Mouse (Mus musculus) hindbrain, embryonic 11.5 days (tissue): ENCODE measurements around the gene Syce3. TPM values are rescaled to one million over a fixed set of nuclear protein-coding genes. Genes with fewer than 3 reads are reported as not detected.

ENCODE experiments used
- ATAC-seq: fragments of 200-750 bp; cut with Nextera tagmentation; 2 replicates; pipeline ENCODE4 v1.8.0; 2017; ENCODE audit warnings: mild to moderate bottlenecking, moderate TSS enrichment, moderate library complexity; ENCODE audit not compliant: low FRiP score
- DNase-seq: peaks from one replicate; pipeline ENCODE4 v3.0.0-alpha.2; 2015; ENCODE audit warnings: low spot score
- H3K27ac ChIP-seq: fragments of 300-500 bp; sonication (generic); 2 replicates; pipeline ENCODE4 v1.5.1; 2014; ENCODE audit warnings: mild to moderate bottlenecking, low read depth, low read length
- H3K27me3 ChIP-seq: fragments of 300-500 bp; sonication (generic); 2 replicates; pipeline ENCODE4 v1.6.1; 2014; ENCODE audit warnings: mild to moderate bottlenecking, low read length, moderate library complexity, mixed read lengths; ENCODE audit not compliant: control insufficient read depth, insufficient read depth
- H3K36me3 ChIP-seq: fragments of 300-500 bp; sonication (generic); 2 replicates; pipeline ENCODE4 v1.6.1; 2014; ENCODE audit warnings: mild to moderate bottlenecking, low read length, moderate library complexity, mixed read lengths; ENCODE audit not compliant: control insufficient read depth, insufficient read depth
- H3K4me1 ChIP-seq: fragments of 300-500 bp; sonication (generic); replicated peaks from 2 replicates; pipeline ENCODE4 v1.6.1; 2014; ENCODE audit warnings: low read length, mixed read lengths; ENCODE audit not compliant: control insufficient read depth, insufficient read depth
- H3K4me2 ChIP-seq: fragments of 300-500 bp; sonication (generic); replicated peaks from 2 replicates; pipeline ENCODE4 v1.6.1; 2014; ENCODE audit warnings: mild to moderate bottlenecking, low read depth, low read length
- H3K4me3 ChIP-seq: fragments of 300-500 bp; sonication (generic); 2 replicates; pipeline ENCODE4 v1.5.1; 2014; ENCODE audit warnings: low read depth, low read length
- H3K9ac ChIP-seq: fragments of 300-500 bp; sonication (generic); 2 replicates; pipeline ENCODE4 v1.6.1; 2014; ENCODE audit warnings: low read depth, low read length
- H3K9me3 ChIP-seq: fragments of 300-500 bp; sonication (generic); 2 replicates; pipeline ENCODE4 v1.6.1; 2016; ENCODE audit warnings: low read length; ENCODE audit not compliant: control insufficient read depth
- WGBS: fragments of 180-500 bp; shearing (Covaris S2); extraction: QIAGEN DNeasy Blood & Tissue Kit; methylation state at CpG from one replicate; pipeline ENCODE4 v1.1.7; 2014; 5-methylcytosine and 5-hydroxymethylcytosine counted together
- polyA plus RNA-seq: library from polyadenylated mRNA; unstranded; fragments of >200 nt; fragmentation: Nextera tagmentation; extraction: Ambion mirVana; gene quantifications from 2 replicates; pipeline ENCODE4 v1.2.1, GENCODE M21; 2014

Gene Syce3
- polyA plus RNA-seq, 1 experiment from 2014 or later: not detected

GRCm38 (mm10) chr15:89373027-89373761 is 37.1 kb downstream of the Syce3 start:
- Histone ChIP-seq H3K9me3 (no peaks in the 10 kb centered on the region), H3K27ac (peak overlapping the region; percentile 89), H3K9ac (peak overlapping the region; percentile 88), H3K4me1 (peaks cover 4% of the 10 kb centered on the region; the same call in 1 of the 2 replicates), H3K4me3 (peak overlapping the region; percentile 65), H3K36me3 (peaks cover 11% of the 10 kb centered on the region; the same call in 1 of the 2 replicates), H3K27me3 (peaks cover 17% of the 10 kb centered on the region), H3K4me2 (peak overlapping the region; percentile 88)
- ATAC-seq (peak; percentile 81), DNase-seq (peak; percentile 85)
- 3% methylated on average over 35 of the region's 35 CpGs for WGBS

DNA sequence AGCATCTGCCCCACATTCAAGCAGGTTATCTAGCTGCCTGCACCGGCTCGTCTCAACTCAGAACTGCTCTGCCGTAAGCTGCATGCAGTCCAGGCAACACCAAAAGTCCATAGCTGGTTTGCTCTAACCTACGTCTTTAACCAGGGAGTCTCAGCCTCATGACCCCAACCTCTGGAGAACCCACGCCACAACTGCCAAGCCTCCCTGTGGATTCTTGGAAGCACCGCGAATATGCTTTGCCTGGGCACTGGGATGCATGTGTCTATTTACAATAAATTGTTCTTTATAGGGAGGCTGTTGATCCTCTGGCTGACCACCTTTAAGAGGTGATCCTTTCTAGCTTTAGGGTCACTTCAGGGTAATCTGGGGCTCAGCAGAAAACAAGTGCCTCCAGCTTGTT is 37.8 kb downstream of the Syce3 start:
- ATAC-seq (no peak), DNase-seq (no peak)
- peaks cover 10% of the 10 kb centered on the region for H3K27me3 ChIP-seq
- H3K4me1 ChIP-seq: peaks cover 4% of the 10 kb centered on the region; the same call in 1 of the 2 replicates
- H3K4me2 ChIP-seq: no peak overlapping the region; the same call in 1 of the 2 replicates
- peak overlapping the region; percentile 65; the same call in 1 of the 2 replicates for H3K4me3 ChIP-seq
- H3K9me3 ChIP-seq: no peaks in the 10 kb centered on the region
- 86% methylated on average over 7 of the region's 7 CpGs for WGBS
- H3K9ac ChIP-seq: peak overlapping the region; percentile 88; the same call in 1 of the 2 replicates
- H3K36me3 ChIP-seq: peaks cover 15% of the 10 kb centered on the region; the same call in 1 of the 2 replicates
- H3K27ac ChIP-seq: no peak overlapping the region

GRCm38 (mm10) chr15:89372068-89372467 is 38.2 kb downstream of the Syce3 start:
- Histone ChIP-seq H3K27ac (no peak overlapping the region), H3K9ac (no peak overlapping the region), H3K4me3 (no peak overlapping the region), H3K27me3 (peaks cover 6% of the 10 kb centered on the region), H3K9me3 (no peaks in the 10 kb centered on the region), H3K4me1 (peaks cover 4% of the 10 kb centered on the region; the same call in 1 of the 2 replicates), H3K4me2 (no peak overlapping the region), H3K36me3 (peaks cover 15% of the 10 kb centered on the region; the same call in 1 of the 2 replicates)
- ATAC-seq (no peak), DNase-seq (no peak)
- 94% methylated on average over 13 of the region's 13 CpGs for WGBS

DNA sequence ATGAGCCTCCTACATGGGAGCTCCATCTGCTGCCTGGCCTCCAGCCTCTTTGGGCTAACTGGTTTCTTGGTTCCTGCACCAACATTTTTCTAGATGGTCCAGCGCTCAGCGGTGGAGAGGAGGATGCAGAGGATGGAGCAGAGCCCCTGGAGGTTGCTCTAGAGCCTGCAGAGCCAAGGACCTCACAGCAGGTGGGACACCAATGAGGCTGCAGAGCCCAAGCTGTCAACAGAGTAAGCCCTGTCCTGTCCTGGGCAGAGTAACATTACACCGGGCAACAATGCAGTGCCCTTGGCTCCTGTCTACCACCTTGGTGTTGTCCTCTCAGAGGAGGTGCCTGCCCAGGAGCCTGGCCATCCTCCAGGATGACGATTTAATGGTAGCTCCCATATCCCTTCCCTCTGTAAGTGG is 45.2 kb downstream of the Syce3 start:
- Histone ChIP-seq H3K27me3 (no peaks in the 10 kb centered on the region), H3K4me3 (no peak overlapping the region), H3K9me3 (no peaks in the 10 kb centered on the region), H3K9ac (no peak overlapping the region), H3K36me3 (peaks cover 20% of the 10 kb centered on the region), H3K4me2 (no peak overlapping the region), H3K4me1 (no peaks in the 10 kb centered on the region), H3K27ac (no peak overlapping the region)
- ATAC-seq (no peak), DNase-seq (no peak)
- 92% methylated on average over 4 of the region's 4 CpGs for whole genome bisulfite sequencing

GRCm38 (mm10) chr15:89363051-89363450 is 47.3 kb downstream of the Syce3 start:
- Histone ChIP-seq H3K4me3 (no peak overlapping the region), H3K4me1 (no peaks in the 10 kb centered on the region), H3K9me3 (no peaks in the 10 kb centered on the region), H3K27me3 (no peaks in the 10 kb centered on the region), H3K9ac (no peak overlapping the region), H3K27ac (no peak overlapping the region), H3K36me3 (peaks cover 13% of the 10 kb centered on the region), H3K4me2 (no peak overlapping the region)
- ATAC-seq (no peak), DNase-seq (no peak)
- 95% methylated on average over 7 of the region's 7 CpGs for WGBS

DNA sequence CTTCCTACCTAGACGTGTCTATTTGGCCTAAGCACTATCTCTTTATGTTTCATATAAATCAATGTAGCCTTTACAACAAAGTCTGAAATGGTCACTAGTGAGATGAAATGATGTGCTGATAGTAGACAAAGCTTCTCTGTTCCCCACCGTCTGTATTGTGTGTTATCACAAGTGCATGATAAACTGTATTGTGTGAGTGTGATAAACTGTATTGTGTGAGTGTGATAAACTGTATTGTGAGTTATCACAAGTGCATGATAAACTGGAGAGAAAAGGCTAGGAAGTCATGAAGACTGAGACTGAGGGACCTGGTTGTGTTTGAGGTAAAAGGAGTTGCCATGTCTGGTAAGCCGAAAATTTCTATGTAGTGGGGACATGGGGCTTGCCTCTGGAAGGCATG is 51.5 kb downstream of the Syce3 start:
- Histone ChIP-seq H3K9ac (no peak overlapping the region), H3K4me2 (no peak overlapping the region), H3K27me3 (no peaks in the 10 kb centered on the region), H3K27ac (no peak overlapping the region), H3K9me3 (no peaks in the 10 kb centered on the region), H3K4me3 (no peak overlapping the region), H3K4me1 (peaks cover 7% of the 10 kb centered on the region; the same call in 1 of the 2 replicates), H3K36me3 (0 out of 2 replicates have a peak, but pooled peaks cover 2% of the 10 kb centered on the region)
- DNase-seq: no peak
- ATAC-seq: no peak
- 92% methylated on average over 3 of the region's 3 CpGs for whole genome bisulfite sequencing

DNA sequence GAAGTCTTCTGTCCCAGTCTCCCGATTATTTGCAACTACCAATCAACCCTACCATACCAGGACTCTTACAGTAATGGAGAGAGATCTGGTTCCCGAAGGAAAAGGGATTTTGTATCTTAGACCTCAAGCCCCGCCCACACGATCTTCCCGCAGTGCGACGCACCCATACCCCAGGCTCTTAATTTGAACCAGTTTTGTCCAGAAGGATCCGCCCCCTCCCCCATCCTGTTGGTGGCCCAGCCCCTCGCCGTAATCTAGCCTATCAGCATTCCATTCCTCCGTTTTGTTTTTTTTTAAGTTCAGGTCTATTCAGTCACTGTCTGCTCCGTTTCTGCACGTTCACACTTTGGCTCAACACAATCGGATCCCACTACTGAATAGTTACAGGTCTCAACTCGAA is 53.9 kb downstream of the Syce3 start:
- Histone ChIP-seq H3K27me3 (no peaks in the 10 kb centered on the region), H3K9ac (peak overlapping the region; percentile 88), H3K9me3 (no peaks in the 10 kb centered on the region), H3K4me2 (peak overlapping the region; percentile 58), H3K27ac (0 out of 2 replicates have a peak overlapping the region, but pooled peaks have one; percentile 17), H3K36me3 (peaks cover 18% of the 10 kb centered on the region), H3K4me3 (peak overlapping the region; percentile 54), H3K4me1 (peaks cover 7% of the 10 kb centered on the region; the same call in 1 of the 2 replicates)
- WGBS: under 1% methylated on average over 15 of the region's 15 CpGs
- DNase-seq: peak; percentile 91
- peak; percentile 67 for ATAC-seq

- DNase-seq: peak; percentile 99
- peak; percentile 92 for ATAC-seq
These were observed 54.8 kb downstream of the Syce3 start, which contains the start of the genes Lmf2 and Ncaph2 for GRCm38 (mm10) chr15:89355241-89356187. Gene Lmf2 (minus strand): TSS chr15:89355659. Gene Ncaph2 (plus strand): TSS chr15:89355719.

More at GRCm38 (mm10) chr15:89355241-89356187, 54.8 kb downstream of the Syce3 start, which contains the start of the genes Lmf2 and Ncaph2:
- H3K27ac ChIP-seq: peak within 1 kb of the TSS; percentile 27; the same call in 1 of the 2 replicates
- no peaks in the 10 kb centered on the region for H3K27me3 ChIP-seq
- H3K9ac ChIP-seq: peak within 1 kb of the TSS; percentile 88
- peaks cover 7% of the 10 kb centered on the region; the same call in 1 of the 2 replicates for H3K4me1 ChIP-seq
- peak within 1 kb of the TSS; percentile 68 for H3K4me2 ChIP-seq
- 1% methylated on average over 64 of the region's 64 CpGs for WGBS
- peak within 1 kb of the TSS; percentile 54 for H3K4me3 ChIP-seq
- peaks cover 18% of the 10 kb centered on the region for H3K36me3 ChIP-seq
- H3K9me3 ChIP-seq: no peaks in the 10 kb centered on the region
